Mouse (Mus musculus) ES-Bruce4 (cell line): ENCODE results near the gene Asns.

Experiments used
- CTCF ChIP-seq: IDR thresholded peaks from one replicate; pipeline ENCODE4 v1.8.1; 2011; ENCODE audit warnings: low read depth, low read length
- EP300 ChIP-seq: IDR thresholded peaks from 2 replicates; pipeline ENCODE4 v1.6.1; 2011; ENCODE audit warnings: low read depth, low read length; ENCODE audit not compliant: insufficient read depth
- POLR2A ChIP-seq: IDR thresholded peaks from one replicate; pipeline ENCODE4 v1.8.1; 2011; ENCODE audit warnings: low read length; ENCODE audit not compliant: insufficient read depth

- TF ChIP-seq CTCF = no peak
- no peak for TF ChIP-seq POLR2A
- TF ChIP-seq EP300 = no peak
Observed at GRCm38 (mm10) chr6:7668332-7668731, 24.7 kb downstream of the Asns start.
